Mouse (Mus musculus): ENCODE measurements around the gene Fto.

The Fto gene

DNA sequence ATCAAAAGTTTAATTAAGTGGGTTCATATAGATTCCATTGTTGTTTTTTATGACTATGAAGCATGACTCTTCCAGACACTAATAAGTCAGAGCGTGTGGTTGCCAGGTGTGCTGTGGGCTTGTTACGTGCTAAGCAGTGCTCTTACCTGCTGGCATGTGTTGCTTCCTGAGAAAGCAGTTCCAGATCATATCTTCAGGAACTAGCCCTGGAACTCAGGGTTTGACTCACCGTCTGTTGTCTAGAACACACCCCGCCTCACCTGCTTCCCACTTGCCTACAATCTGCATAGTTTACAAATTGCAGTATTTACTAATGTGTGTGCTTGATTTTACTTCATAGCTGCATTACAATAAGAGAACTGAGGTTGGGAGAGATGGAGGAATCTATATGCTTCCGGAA, 84.7 kb downstream of the Fto start:
- DNase-seq, result no peak

DNA sequence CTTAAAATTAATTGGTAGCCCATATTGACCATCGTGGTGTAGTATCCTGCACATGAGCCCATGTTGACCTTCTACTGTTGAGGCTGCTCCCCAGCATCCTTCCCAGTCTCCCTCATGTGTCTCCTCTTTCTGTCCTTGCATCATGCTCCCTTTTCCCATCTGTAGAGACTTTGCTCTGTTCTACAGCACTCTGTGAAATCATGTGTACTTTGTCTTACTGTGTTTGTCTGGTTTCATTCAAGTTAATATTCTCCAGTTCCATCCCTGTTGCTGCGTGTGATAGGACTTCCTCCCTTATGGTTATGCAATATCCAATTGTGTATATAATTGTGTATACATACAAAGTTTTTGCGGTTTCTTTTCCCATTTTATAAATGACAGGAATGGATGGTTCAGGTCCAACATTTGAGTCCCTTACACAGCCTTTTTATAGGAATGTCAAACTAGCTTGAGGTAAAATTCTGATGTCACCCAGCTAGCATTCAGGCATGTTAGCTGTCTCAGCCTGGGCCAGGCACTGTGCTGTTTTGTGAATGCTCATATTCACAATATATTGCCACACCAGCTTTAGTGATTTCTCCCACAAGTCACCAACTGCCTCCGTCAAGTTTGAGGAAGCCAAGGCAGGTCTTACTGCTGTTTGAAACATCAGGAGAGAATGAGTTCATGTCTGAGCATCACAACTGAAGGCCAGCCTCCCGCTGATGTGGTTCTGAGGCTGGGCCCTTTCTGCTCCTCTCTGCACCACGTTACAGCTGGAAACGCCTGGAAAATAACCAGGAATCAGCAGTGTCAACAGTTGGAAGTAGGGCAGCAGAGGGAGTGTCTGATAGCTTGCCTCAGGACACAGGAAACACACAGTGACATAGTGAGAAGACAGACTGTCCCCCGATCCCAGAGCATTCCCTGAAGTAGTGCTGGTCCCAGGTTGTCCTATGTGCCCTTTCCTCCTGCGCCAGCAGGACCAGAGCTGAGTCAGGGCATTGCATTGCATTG, 90.0 kb downstream of the Fto start:
- DNase-seq, result no peak

- DNase-seq, result no peak
Observed at GRCm38 (mm10) chr8:91404311-91404710, 91.0 kb downstream of the Fto start.

DNA sequence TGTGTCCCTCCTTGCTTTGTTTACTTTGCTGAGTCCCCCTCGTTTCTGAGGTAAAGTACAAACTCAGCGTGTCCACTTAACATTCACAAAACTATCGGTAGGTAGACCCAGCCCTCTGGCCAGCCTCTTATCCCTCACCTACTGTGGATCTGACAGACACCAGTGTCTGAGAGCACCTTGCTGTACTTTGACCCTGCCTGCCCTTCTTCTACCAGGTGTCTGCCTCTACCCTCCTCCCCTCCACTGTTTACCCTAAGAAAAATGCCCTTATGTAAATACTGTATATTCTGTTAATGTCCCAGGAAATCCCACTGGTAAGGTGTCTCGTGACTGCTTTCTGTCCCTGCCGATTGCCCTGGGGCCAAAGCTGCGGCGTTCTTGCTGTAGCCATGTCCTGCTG, 91.8 kb downstream of the Fto start:
- no peak for DNase-seq

DNA sequence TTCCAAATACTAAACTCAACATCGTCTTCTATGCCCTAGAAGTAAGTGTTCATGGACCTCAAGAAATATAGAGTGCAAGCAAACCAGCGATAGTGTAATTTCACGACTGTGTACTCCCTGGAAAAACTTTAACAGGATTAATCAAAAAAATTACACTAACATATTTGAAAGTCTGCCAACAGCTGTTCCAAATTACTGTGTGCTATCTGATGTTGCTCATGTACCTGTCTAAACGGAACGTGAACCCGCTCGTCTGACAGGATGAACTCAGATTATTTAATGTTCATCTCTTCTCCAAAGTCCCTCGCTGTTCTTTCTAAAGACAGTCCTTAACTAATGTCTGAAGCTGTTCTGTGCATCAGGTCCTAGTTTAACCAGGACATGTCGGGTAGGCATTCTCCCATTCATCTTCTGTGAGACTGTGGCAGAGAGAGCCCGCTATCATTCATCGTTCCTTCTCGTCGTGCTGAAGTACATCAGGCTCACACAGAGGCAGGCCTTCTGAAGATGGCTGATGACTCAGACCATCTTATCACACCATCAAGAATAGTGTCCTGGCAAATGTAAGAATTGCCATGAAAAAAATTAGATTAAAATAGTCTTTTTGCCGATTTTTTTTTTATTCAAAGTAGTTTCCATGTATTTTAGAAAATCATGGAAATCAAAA, 93.4 kb downstream of the Fto start:
- DNase-seq, result no peak

- DNase-seq, result no peak
Observed at GRCm38 (mm10) chr8:91407880-91408279, 94.6 kb downstream of the Fto start.

DNA sequence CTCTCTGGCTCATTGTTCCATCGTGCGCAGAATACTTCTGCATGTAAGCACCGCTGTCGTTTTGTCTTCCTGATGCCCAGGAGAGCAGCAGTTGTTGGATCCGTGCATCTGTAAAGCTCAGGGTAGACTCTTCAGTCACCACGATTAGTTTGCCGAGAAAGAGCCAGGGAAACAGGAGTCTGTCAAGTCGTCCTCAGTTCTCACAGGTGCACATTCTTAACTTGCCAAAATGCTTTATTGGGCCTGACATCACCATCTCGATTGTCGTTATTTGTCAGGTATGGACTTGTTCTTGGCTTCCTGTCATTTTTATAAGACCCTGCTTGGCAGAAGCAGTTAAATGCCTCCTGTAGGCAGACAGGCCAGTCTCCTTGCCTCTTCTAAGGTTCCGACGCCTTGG, 96.7 kb downstream of the Fto start:
- DNase-seq, result no peak

DNA sequence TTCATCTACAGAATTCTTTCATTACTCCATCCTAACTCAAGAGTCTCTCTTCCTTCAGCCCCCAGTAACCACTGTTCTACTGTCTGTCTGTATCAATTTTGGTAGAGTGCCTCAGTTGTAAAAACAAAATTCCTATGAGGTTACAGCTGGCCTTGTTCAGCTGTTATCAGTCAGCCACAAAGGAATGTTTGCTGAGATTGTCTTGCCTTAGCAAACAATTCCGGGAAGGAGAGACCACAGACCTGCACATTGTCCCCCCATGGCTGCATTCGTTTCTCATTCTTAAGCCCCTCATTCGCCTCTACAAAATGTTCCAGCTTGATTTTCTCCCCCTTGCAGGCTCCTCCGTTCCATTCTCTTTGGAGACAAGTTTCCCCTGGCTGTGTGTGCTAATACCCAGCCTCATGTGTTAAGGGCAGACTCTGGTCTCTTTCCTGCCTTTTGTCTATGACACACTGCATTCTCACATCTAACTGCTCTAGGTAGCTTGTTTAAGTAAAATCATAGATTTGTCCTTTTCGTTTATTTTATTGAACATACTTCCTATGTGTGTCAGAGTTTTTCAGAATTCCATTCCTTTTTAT, 111.3 kb downstream of the Fto start:
- no peak for DNase-seq

DNA sequence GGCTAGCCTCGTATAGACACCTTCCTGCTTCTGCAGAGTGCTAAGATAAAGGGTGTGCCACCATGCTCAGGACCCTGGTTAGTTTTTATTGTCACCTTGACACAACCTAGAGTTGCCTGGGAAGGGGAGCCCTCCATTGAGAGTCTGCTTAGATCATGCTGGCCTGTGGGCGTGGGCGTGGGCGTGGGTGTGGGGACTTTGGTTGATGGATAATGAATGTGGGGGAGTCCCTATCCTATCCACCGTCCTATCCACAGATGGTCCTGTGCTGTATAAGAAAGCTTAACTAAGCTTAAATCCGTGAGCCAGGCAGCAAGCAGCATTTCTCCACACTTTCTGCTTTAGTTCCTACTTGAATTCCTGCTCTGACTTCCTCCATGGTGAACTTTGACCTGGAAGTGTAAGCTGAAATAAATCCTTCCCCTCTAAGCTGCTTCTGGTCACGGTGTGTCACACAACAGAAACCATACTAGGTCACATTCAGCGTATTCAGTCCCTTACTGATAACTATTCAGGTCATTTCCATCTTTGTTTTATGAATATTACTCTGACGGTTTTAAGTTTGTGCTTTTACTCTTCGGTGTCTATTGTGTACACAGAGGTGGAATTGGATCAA, 112.0 kb downstream of the Fto start:
- no peak for DNase-seq

DNA sequence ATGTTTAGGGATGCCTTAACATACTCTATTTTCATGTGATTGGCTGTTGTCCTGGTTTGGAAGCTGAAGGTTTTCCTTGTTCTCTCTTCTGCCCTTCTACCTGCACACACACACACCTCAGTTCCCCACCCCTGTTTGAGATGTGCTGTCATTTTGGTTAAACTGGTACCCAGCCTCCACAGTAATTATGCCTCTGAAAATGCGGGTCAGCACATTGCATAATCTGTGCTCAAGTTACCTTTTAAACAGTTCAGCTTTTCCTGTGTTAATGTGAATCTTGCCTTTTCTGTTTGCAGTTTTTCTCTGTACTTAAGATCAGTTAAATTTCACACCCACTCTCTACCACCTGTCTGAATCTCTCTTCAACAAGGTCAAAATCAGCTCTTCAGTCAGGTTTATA, 113.2 kb downstream of the Fto start:
- DNase-seq, result no peak

DNA sequence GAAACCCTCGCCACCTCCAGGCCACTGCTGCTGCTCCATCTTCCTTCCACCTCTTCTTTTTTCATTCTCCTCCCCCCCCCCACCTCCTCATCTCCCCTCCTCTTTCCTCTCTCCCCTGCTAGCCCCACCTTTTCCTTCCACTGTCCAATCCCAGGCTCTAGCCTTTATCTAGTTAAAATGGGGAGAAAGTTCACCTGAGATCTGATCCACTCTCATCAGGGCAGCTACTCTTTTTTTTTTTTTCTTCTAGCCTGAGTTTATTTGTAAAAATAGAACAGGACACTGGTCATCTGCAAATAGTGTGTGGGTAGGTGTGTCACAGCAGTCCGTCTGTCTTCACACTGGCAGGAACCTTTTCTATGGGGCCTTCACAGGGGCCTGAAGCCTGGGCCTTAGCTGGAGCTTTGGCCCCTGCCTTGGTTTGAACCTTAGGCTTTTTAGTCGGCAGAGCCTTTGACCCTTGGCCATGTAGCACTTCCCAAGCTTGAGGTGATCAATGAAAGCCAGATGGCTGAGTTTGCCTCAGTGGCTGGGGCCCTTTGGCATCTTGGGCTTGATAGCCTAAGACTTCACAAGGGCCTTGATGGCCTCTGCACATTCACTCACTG, 117.1 kb downstream of the Fto start:
- DNase-seq, result no peak

DNA sequence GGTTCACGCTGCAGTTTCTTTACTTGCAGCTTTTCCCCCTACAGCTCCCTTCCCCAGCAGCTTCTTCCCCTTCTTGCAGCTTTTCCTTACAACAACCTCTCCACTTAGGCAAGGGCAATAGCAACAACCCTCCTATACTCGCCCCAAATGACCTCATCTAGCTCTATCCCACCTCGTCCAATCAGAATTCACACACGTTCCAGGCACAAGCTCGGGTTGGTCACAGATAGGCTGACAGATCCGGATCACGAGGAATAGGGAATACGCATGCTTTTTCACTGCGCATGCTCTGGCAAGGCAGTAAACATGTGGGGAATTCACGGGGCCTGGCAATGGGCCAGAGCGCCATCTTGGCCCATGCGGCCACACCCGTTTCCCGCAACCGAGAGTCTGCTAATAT, 122.7 kb downstream of the Fto start:
- DNase-seq, result no peak

DNA sequence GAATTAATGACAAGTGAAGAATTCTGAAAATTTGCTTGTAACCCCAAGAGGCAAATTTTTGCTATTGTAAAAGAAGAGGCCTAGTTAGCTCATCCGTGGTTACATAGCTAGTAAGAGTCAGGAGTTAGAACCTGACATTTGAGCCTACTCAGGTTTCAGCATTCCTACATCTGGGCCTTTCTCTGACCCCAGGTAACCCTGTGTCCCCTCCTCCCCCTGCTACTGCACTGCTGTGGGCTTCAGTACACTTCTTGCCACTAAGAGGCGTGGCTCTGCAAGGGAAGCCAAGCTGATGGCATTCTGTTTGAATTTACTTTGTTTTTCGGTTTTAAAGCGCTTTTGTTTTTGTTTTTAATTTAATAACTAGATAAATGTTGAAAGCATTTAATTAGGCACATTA, 130.6 kb downstream of the Fto start:
- DNase-seq, result no peak

GRCm38 (mm10) chr8:91444636-91445410, 131.5 kb downstream of the Fto start:
- DNase-seq, result no peak

- no peak for DNase-seq
Observed at GRCm38 (mm10) chr8:91445516-91445915, 132.2 kb downstream of the Fto start.

DNA sequence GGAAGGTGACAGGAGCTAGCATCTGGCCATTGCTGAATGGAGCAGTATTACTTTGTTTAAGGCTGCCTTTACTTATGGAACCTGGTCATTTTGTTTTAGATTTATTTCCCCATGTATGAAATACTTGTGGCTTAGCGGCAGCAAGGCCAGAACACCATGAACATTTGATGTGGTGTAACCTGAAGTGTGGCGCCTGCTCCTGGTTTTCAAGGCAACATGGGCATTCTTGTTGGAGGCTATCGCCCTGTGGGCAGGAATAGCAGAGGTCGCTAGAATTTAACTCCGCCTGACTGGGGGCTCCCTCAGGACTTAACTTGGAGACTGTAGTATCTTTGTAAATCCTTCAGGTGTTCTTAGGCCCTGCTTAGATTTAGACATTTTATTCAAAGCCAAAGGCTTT, 132.7 kb downstream of the Fto start:
- DNase-seq, result no peak

DNA sequence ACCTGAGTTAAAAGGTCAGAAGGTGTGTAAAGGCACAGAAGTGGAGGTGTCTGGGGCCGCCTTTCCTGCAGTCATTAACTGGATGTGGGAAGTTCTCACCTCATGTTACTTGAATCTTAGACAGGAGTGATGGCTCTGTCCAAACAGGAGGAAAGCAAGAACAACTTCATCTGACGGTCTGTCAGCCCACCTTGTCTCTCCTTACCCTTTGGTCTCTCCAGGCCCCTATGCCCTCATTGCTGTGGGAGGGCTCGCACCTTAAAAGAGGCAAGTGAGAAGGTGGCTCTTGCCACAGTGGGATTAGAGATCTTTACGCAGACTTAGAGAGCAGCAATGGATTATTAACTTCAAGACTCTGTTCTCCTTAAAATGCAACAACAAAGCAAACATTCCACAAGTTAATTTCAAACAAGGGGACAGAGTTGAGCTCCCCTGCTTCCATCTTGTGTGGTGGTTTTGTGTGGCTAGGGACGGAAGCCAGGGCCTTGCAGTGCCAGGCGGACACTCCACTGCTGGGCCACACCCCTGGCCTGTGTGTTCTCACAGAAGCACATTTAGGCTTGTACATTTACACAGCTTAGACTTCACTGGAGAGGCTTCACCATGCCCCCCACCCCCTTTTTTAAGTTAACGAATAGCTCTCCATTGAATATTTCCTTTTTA, 135.5 kb downstream of the Fto start:
- no peak for DNase-seq

DNA sequence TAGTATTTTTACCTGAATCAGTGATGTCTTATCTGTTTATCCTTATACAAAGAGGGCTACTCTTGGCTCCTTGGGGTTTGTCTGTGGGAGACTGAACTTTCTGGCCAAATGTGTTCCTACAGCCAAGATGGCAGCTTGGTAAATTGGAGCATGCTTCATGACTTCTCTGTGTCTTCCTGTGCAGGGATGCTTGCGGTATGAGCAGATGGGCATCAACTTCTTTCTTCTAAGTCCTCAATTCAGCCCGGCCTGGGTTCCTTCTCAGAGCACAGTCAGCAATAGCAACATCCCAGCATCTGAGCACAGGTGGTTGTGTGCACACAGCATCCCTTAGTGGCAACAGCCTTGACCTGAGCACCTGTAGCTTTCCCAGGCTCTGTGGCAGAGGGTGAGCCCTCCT, 141.6 kb downstream of the Fto start:
- no peak for DNase-seq

- DNase-seq, result no peak
Observed at GRCm38 (mm10) chr8:91455591-91455990, 142.3 kb downstream of the Fto start.

GRCm38 (mm10) chr8:91458016-91458415, 144.7 kb downstream of the Fto start:
- DNase-seq, result no peak

DNA sequence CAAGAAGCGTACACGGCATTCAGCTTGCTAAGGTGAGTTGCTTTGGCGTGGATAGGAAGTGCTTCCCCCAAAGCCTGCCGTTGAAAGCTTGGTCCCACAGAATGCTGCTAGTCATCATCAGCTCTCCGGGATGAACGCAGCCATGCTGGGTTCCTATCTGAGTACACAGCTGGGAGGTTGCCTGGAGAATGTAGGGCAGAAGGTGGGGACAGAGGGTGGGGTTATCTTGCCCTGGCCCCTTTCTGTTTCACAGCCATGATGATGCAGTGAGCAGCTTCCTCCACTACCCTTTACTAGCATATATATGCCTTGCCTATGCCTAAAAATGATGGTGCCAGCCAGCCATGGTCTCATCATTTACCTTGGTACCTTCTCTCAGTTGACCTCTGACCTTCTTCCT, 147.6 kb downstream of the Fto start:
- peak; percentile 17 for DNase-seq

GRCm38 (mm10) chr8:91463757-91464156, 150.4 kb downstream of the Fto start:
- DNase-seq, result no peak

Data from thymus, postnatal 14 days (tissue).